Mouse (Mus musculus) liver, embryonic 16.5 days (tissue): ENCODE measurements around the gene Islr. TPM values are rescaled to one million over a fixed set of nuclear protein-coding genes. Genes with fewer than 3 reads are reported as not detected.

Experiments used
- ATAC-seq: fragments of 200-750 bp; cut with Nextera tagmentation; 2 replicates; pipeline ENCODE4 v1.8.0; 2017; ENCODE audit warnings: low read depth, mild to moderate bottlenecking, moderate number of reproducible peaks, moderate library complexity
- H3K27ac ChIP-seq: fragments of 300-500 bp; sonication (generic); 2 replicates; pipeline ENCODE4 v1.5.1; 2014; ENCODE audit warnings: mild to moderate bottlenecking, low read length
- H3K27me3 ChIP-seq: fragments of 300-500 bp; sonication (generic); 2 replicates; pipeline ENCODE4 v1.6.1; 2014; ENCODE audit warnings: low read depth, low read length, mixed read lengths; ENCODE audit not compliant: control insufficient read depth, insufficient read depth
- H3K36me3 ChIP-seq: fragments of 300-500 bp; sonication (generic); 2 replicates; pipeline ENCODE4 v1.6.1; 2014; ENCODE audit warnings: mild to moderate bottlenecking; ENCODE audit not compliant: control insufficient read depth, insufficient read depth
- H3K4me1 ChIP-seq: fragments of 300-500 bp; sonication (generic); 2 replicates; pipeline ENCODE4 v1.6.1; 2014; ENCODE audit warnings: low read depth, low read length, mixed read lengths; ENCODE audit not compliant: control insufficient read depth
- H3K4me2 ChIP-seq: fragments of 300-500 bp; sonication (generic); 2 replicates; pipeline ENCODE4 v1.6.1; 2014; ENCODE audit warnings: low read depth, low read length, mixed read lengths
- H3K4me3 ChIP-seq: fragments of 300-500 bp; sonication (generic); 2 replicates; pipeline ENCODE4 v1.5.1; 2014; ENCODE audit warnings: low read depth, mild to moderate bottlenecking, low read length
- H3K9ac ChIP-seq: fragments of 300-500 bp; sonication (generic); 2 replicates; pipeline ENCODE4 v1.6.1; 2014; ENCODE audit warnings: low read depth, low read length
- H3K9me3 ChIP-seq: fragments of 300-500 bp; sonication (generic); replicated peaks from 2 replicates; pipeline ENCODE4 v1.6.1; 2016; ENCODE audit warnings: low read length; ENCODE audit not compliant: control insufficient read depth
- WGBS: fragments of 180-500 bp; shearing (Covaris S2); extraction: QIAGEN DNeasy Blood & Tissue Kit; methylation state at CpG from one replicate; pipeline ENCODE4 v1.1.7; 2014; ENCODE audit not compliant: insufficient replicate concordance; 5-methylcytosine and 5-hydroxymethylcytosine counted together
- polyA plus RNA-seq: library from polyadenylated mRNA; unstranded; fragments of >200 nt; fragmentation: Nextera tagmentation; extraction: Ambion mirVana; gene quantifications from 2 replicates; pipeline ENCODE4 v1.2.1, GENCODE M21; 2015

The Islr gene
- polyA plus RNA-seq, 1 experiment from 2014 or later = 4.0 TPM

DNA sequence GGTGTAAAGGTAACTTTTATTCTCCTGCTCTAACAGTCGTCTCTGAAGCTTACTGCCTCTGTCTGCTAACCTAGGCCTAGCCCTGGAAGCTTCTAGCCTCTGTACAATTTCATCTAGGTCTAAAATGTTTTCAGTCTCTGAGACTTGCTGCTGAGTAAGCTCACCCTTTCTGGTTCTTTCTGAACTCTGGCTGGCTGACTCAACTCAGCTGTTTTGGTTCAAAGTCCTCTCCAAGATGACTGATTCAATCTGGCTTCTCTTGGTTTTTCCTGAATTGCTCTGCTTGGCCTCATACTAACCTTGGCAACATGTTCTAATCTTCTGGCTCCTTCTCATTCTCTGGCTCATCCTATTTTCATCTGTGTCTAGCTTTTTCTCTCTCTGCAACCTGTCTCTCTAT is 38.3 kb downstream of the Islr start:
- ATAC-seq = no peak
- H3K4me1 ChIP-seq = no peaks in the 10 kb centered on the region
- H3K4me2 ChIP-seq = no peak overlapping the region
- no peak overlapping the region for H3K9ac ChIP-seq
- no peak overlapping the region for H3K27ac ChIP-seq
- no peak overlapping the region for H3K4me3 ChIP-seq
- WGBS = 44% methylated on average over 1 of the region's 1 CpGs
- H3K36me3 ChIP-seq = no peaks in the 10 kb centered on the region
- no peaks in the 10 kb centered on the region for H3K27me3 ChIP-seq
- no peaks in the 10 kb centered on the region for H3K9me3 ChIP-seq

DNA sequence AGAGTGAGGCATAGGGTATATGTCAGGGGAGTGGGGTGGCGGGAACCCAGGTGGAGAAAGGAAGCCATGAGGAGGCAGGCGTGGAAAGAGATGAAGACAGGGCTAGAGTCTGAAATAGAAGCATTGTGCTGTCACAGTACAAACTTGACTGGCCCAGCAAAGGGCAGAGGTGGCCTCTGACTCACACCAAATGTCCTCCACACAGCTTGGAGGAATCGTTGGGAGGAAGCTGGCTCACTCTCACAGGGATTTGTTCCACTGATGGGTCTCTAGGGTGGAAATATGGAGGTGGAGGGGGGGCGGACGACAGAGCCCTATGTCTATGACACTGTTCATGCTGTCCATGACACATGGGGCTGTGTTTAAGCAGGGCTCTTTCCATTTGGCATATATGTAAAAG is 41.0 kb downstream of the Islr start:
- Histone ChIP-seq H3K4me3 (no peak overlapping the region), H3K27ac (no peak overlapping the region), H3K27me3 (no peaks in the 10 kb centered on the region), H3K9ac (no peak overlapping the region), H3K9me3 (no peaks in the 10 kb centered on the region), H3K36me3 (no peaks in the 10 kb centered on the region), H3K4me1 (no peaks in the 10 kb centered on the region), H3K4me2 (no peak overlapping the region)
- ATAC-seq = no peak
- 51% methylated on average over 5 of the region's 5 CpGs for WGBS

- H3K4me2 ChIP-seq = no peak overlapping the region
- no peaks in the 10 kb centered on the region for H3K9me3 ChIP-seq
- H3K27me3 ChIP-seq = no peaks in the 10 kb centered on the region
- no peak overlapping the region for H3K27ac ChIP-seq
- no peak for ATAC-seq
- H3K9ac ChIP-seq = no peak overlapping the region
- H3K4me3 ChIP-seq = no peak overlapping the region
- H3K36me3 ChIP-seq = no peaks in the 10 kb centered on the region
- WGBS = 68% methylated on average over 3 of the region's 3 CpGs
- H3K4me1 ChIP-seq = no peaks in the 10 kb centered on the region
Observed at GRCm38 (mm10) chr9:58162173-58162572, 41.9 kb downstream of the Islr start.

DNA sequence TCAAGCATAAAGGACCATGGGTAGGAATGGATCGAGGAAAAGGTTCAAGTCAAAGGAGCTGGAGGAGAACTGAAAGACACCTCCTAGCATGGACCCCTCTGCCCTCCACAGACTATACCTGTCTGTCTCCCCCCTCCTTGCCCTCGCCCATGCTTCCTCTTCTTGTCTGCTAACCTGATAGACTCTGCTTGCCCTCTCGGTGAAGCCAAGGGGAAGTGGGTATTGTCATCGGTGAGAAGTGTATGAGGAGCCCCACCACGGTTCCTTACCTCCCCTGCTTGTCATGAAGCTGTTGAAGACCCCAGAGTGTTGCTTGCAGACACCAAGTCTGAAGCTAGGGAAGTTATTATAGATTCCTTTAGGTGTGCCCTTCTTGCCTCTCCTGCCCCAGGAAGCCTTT is 43.8 kb downstream of the Islr start:
- no peak overlapping the region for H3K9ac ChIP-seq
- no peak for ATAC-seq

GRCm38 (mm10) chr9:58159855-58160254 is 44.3 kb downstream of the Islr start:
- WGBS = 47% methylated on average over 4 of the region's 4 CpGs
- ATAC-seq = no peak
- Histone ChIP-seq H3K27me3 (no peaks in the 10 kb centered on the region), H3K4me3 (no peak overlapping the region), H3K4me2 (no peak overlapping the region), H3K4me1 (no peaks in the 10 kb centered on the region), H3K9me3 (no peaks in the 10 kb centered on the region), H3K9ac (no peak overlapping the region), H3K27ac (no peak overlapping the region), H3K36me3 (no peaks in the 10 kb centered on the region)

More for the DNA sequence above, 43.8 kb downstream of the Islr start:
- Histone ChIP-seq H3K36me3 (no peaks in the 10 kb centered on the region), H3K4me2 (no peak overlapping the region), H3K4me1 (no peaks in the 10 kb centered on the region), H3K27me3 (no peaks in the 10 kb centered on the region), H3K4me3 (no peak overlapping the region), H3K9me3 (no peaks in the 10 kb centered on the region), H3K27ac (no peak overlapping the region)
- 27% methylated on average over 5 of the region's 5 CpGs for WGBS

DNA sequence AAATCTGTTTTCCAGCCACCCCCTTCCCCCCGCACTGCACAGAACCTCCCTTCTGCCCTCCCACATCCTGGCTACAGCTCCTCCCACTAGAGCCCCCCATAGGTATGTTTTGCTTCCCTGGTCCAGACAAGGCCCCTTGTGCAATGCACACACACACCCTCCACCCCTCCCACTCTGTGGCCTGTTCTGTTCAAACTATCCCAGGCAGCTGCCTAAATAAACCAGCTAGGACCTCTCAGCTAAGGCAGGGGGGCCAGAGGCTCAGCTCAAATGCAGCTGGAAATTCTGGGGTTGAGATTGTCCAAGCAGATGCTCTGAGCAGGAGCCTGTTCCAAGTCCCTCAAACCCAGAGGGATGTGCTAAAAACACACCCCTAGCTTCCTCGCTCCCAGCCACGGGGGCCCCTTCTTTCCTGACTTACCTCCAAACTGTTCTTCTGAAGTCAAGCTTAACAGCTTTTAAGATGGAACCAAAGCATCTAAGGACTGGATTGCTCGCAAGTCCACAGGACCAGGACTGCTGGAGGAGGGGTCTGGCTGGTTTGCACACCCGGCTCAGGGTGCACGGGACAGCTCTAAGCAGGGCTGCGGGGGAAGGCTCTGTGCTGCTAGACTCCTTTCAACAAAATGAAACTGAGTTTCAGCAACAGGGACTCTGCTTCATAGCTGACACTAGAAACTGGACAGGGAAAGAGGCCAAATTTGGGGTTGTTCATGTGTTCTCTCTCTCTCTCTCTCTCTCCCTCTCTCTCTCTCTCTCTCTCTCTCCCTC is 45.4 kb downstream of the Islr start:
- H3K4me2 ChIP-seq = no peak overlapping the region
- no peak overlapping the region for H3K4me3 ChIP-seq
- ATAC-seq = no peak
- WGBS = 30% methylated on average over 7 of the region's 7 CpGs
- no peaks in the 10 kb centered on the region for H3K9me3 ChIP-seq
- H3K36me3 ChIP-seq = no peaks in the 10 kb centered on the region
- no peaks in the 10 kb centered on the region for H3K27me3 ChIP-seq
- no peak overlapping the region for H3K27ac ChIP-seq
- no peaks in the 10 kb centered on the region for H3K4me1 ChIP-seq
- H3K9ac ChIP-seq = no peak overlapping the region

- Histone ChIP-seq H3K36me3 (no peaks in the 10 kb centered on the region), H3K4me3 (no peak overlapping the region), H3K4me2 (no peak overlapping the region), H3K27me3 (no peaks in the 10 kb centered on the region), H3K9ac (no peak overlapping the region), H3K27ac (no peak overlapping the region), H3K9me3 (no peaks in the 10 kb centered on the region), H3K4me1 (no peaks in the 10 kb centered on the region)
- WGBS = 63% methylated on average over 13 of the region's 13 CpGs
- no peak for ATAC-seq
Observed at GRCm38 (mm10) chr9:58157838-58158237, 46.3 kb downstream of the Islr start.

DNA sequence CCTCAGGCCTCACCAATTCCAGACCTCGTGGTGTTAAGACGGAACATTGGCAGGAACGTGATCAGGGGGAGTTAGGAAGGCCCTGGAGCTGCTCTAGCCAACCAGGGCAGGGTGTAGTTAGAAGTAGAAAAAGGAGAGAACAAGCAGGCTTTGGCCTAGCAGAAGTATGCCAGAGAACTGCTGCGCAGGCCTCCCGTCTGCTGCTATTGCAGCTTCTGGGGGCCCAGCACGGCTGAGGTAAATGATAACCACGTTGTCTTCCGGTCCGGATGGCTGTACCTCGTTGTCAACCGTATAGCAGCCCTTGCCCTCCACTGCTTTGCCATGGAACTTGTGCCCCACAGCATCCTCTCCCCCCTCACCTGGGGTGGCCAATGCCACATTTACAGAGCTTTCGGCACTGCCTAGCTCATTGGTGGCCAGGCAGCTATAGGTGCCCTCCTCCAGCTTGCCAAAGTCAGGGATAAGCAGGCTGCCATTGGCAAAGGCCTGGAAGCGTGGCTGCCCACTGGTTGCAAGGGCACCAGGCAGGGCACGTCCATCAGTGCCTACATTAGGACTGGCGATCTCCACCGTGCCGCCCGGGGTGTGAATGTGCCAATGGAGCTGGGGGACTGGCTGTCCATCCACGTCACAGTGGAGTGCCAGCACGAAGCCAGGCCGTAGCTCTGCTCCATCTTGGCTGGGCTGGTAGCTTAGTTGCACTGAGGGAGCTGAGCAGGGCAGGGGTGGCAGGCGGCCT is 47.1 kb downstream of the Islr start:
- no peak overlapping the region for H3K27ac ChIP-seq
- H3K4me3 ChIP-seq = no peak overlapping the region
- no peak for ATAC-seq
- no peaks in the 10 kb centered on the region for H3K9me3 ChIP-seq
- H3K4me2 ChIP-seq = no peak overlapping the region
- no peaks in the 10 kb centered on the region for H3K4me1 ChIP-seq
- 63% methylated on average over 22 of the region's 22 CpGs for WGBS
- no peaks in the 10 kb centered on the region for H3K27me3 ChIP-seq
- no peak overlapping the region for H3K9ac ChIP-seq
- H3K36me3 ChIP-seq = no peaks in the 10 kb centered on the region

- no peak for ATAC-seq
- Histone ChIP-seq H3K27ac (no peak overlapping the region), H3K36me3 (no peaks in the 10 kb centered on the region), H3K4me2 (no peak overlapping the region), H3K4me1 (no peaks in the 10 kb centered on the region), H3K27me3 (no peaks in the 10 kb centered on the region), H3K9ac (no peak overlapping the region), H3K4me3 (no peak overlapping the region), H3K9me3 (no peaks in the 10 kb centered on the region)
- whole genome bisulfite sequencing = 43% methylated on average over 3 of the region's 3 CpGs
Observed at GRCm38 (mm10) chr9:58155366-58155765, 48.7 kb downstream of the Islr start.
